Mouse (Mus musculus): ENCODE data around the gene Klk5. TPM values are rescaled to one million over a fixed set of nuclear protein-coding genes. Genes with fewer than 3 reads are reported as not detected.

Klk5 gene
- polyA plus RNA-seq, 1 experiment from 2014 or later: not detected

GRCm38 (mm10) chr7:43854642-43855380, 13.0 kb downstream of the Klk5 start:
- WGBS (ENCODE audit: missing documents): 84% methylated on average over 9 of the region's 9 CpGs
- Histone ChIP-seq H3K36me3 (ENCODE audit: inconsistent target) (no peaks in the 10 kb centered on the region), H3K79me2 (ENCODE audit: inconsistent target) (no peaks in the 10 kb centered on the region), H3K4me3 (ENCODE audit: inconsistent target) (no peak overlapping the region), H3K27ac (no peak overlapping the region)

GRCm38 (mm10) chr7:43855709-43856108, 13.9 kb downstream of the Klk5 start:
- Histone ChIP-seq H3K79me2 (ENCODE audit: inconsistent target) (no peaks in the 10 kb centered on the region), H3K27ac (no peak overlapping the region), H3K4me3 (ENCODE audit: inconsistent target) (no peak overlapping the region), H3K36me3 (ENCODE audit: inconsistent target) (no peaks in the 10 kb centered on the region)
- 79% methylated on average over 3 of the region's 3 CpGs for WGBS (ENCODE audit: missing documents)

GRCm38 (mm10) chr7:43856307-43856706, 14.5 kb downstream of the Klk5 start:
- H3K79me2 ChIP-seq (ENCODE audit: inconsistent target): no peaks in the 10 kb centered on the region
- H3K4me3 ChIP-seq (ENCODE audit: inconsistent target): no peak overlapping the region
- H3K27ac ChIP-seq: no peak overlapping the region
- H3K36me3 ChIP-seq (ENCODE audit: inconsistent target): no peaks in the 10 kb centered on the region
- WGBS (ENCODE audit: missing documents): 67% methylated on average over 7 of the region's 7 CpGs

- Histone ChIP-seq H3K36me3 (ENCODE audit: inconsistent target) (no peaks in the 10 kb centered on the region), H3K27ac (no peak overlapping the region), H3K79me2 (ENCODE audit: inconsistent target) (no peaks in the 10 kb centered on the region), H3K4me3 (ENCODE audit: inconsistent target) (no peak overlapping the region)
- 94% methylated on average over 12 of the region's 12 CpGs for WGBS (ENCODE audit: missing documents)
Observed at GRCm38 (mm10) chr7:43857501-43857900, 15.7 kb downstream of the Klk5 start.

- no peaks in the 10 kb centered on the region for H3K79me2 ChIP-seq (ENCODE audit: inconsistent target)
- no peak overlapping the region for H3K4me3 ChIP-seq (ENCODE audit: inconsistent target)
- H3K36me3 ChIP-seq (ENCODE audit: inconsistent target): no peaks in the 10 kb centered on the region
- 86% methylated on average over 8 of the region's 8 CpGs for WGBS (ENCODE audit: missing documents)
- no peak overlapping the region for H3K27ac ChIP-seq
Observed at GRCm38 (mm10) chr7:43860411-43860810, 18.6 kb downstream of the Klk5 start.

GRCm38 (mm10) chr7:43873237-43873636, 31.5 kb downstream of the Klk5 start:
- no peak overlapping the region for H3K4me3 ChIP-seq (ENCODE audit: inconsistent target)
- WGBS (ENCODE audit: missing documents): 15% methylated on average over 10 of the region's 10 CpGs
- H3K79me2 ChIP-seq (ENCODE audit: inconsistent target): no peaks in the 10 kb centered on the region

GRCm38 (mm10) chr7:43873674-43874073, 31.9 kb downstream of the Klk5 start:
- 74% methylated on average over 3 of the region's 3 CpGs for WGBS (ENCODE audit: missing documents)
- no peak overlapping the region for H3K27ac ChIP-seq

More at GRCm38 (mm10) chr7:43873237-43873636, 31.5 kb downstream of the Klk5 start:
- H3K27ac ChIP-seq: no peak overlapping the region
- H3K36me3 ChIP-seq (ENCODE audit: inconsistent target): no peaks in the 10 kb centered on the region

GRCm38 (mm10) chr7:43874868-43875375, 33.2 kb downstream of the Klk5 start:
- Histone ChIP-seq H3K79me2 (ENCODE audit: inconsistent target) (no peaks in the 10 kb centered on the region), H3K36me3 (ENCODE audit: inconsistent target) (no peaks in the 10 kb centered on the region), H3K27ac (no peak overlapping the region), H3K4me3 (ENCODE audit: inconsistent target) (no peak overlapping the region)
- 84% methylated on average over 6 of the region's 6 CpGs for whole genome bisulfite sequencing (ENCODE audit: missing documents)

More at GRCm38 (mm10) chr7:43873674-43874073, 31.9 kb downstream of the Klk5 start:
- Histone ChIP-seq H3K4me3 (ENCODE audit: inconsistent target) (no peak overlapping the region), H3K79me2 (ENCODE audit: inconsistent target) (no peaks in the 10 kb centered on the region), H3K36me3 (ENCODE audit: inconsistent target) (no peaks in the 10 kb centered on the region)

GRCm38 (mm10) chr7:43876444-43876843, 34.7 kb downstream of the Klk5 start:
- Histone ChIP-seq H3K79me2 (ENCODE audit: inconsistent target) (no peaks in the 10 kb centered on the region), H3K36me3 (ENCODE audit: inconsistent target) (no peaks in the 10 kb centered on the region), H3K4me3 (ENCODE audit: inconsistent target) (no peak overlapping the region), H3K27ac (no peak overlapping the region)
- 90% methylated on average over 4 of the region's 4 CpGs for WGBS (ENCODE audit: missing documents)

DNA sequence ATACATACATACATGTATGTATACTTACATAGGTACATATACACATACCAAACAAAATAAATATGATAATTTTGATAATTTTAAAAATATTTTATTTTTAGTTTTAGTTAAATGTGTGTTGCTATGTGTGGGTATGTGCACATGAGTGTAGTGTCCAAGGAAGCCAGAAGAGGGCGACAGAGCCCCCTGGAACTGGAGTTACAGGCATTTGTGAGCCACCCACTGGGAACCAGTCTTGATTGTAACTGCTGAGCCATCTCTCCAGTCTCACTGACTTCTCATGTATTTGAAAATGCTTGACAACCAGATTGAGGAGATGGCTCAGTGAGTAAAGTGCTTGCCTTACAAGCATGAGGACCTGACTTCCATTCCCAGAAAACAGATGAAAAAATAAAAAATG, 36.5 kb downstream of the Klk5 start:
- 25% methylated on average over 1 of the region's 1 CpGs for WGBS (ENCODE audit: missing documents)
- H3K79me2 ChIP-seq (ENCODE audit: inconsistent target): no peaks in the 10 kb centered on the region
- no peak overlapping the region for H3K27ac ChIP-seq
- H3K4me3 ChIP-seq (ENCODE audit: inconsistent target): no peak overlapping the region
- H3K36me3 ChIP-seq (ENCODE audit: inconsistent target): no peaks in the 10 kb centered on the region

GRCm38 (mm10) chr7:43880912-43881311, 39.1 kb downstream of the Klk5 start, which contains the start of gene Klk4:
TSS of gene Klk4 (plus strand) at chr7:43881160.
- Histone ChIP-seq H3K36me3 (ENCODE audit: inconsistent target) (no peaks in the 10 kb centered on the region), H3K27ac (no peak within 1 kb of the TSS), H3K79me2 (ENCODE audit: inconsistent target) (no peaks in the 10 kb centered on the region), H3K4me3 (ENCODE audit: inconsistent target) (no peak within 1 kb of the TSS)
- 12% methylated on average over 3 of the region's 3 CpGs for WGBS (ENCODE audit: missing documents)

- no peaks in the 10 kb centered on the region for H3K36me3 ChIP-seq (ENCODE audit: inconsistent target)
- no peak overlapping the region for H3K27ac ChIP-seq
- H3K79me2 ChIP-seq (ENCODE audit: inconsistent target): no peaks in the 10 kb centered on the region
- 45% methylated on average over 4 of the region's 4 CpGs for WGBS (ENCODE audit: missing documents)
- H3K4me3 ChIP-seq (ENCODE audit: inconsistent target): no peak overlapping the region
Observed at GRCm38 (mm10) chr7:43882346-43882745, 40.6 kb downstream of the Klk5 start.

DNA sequence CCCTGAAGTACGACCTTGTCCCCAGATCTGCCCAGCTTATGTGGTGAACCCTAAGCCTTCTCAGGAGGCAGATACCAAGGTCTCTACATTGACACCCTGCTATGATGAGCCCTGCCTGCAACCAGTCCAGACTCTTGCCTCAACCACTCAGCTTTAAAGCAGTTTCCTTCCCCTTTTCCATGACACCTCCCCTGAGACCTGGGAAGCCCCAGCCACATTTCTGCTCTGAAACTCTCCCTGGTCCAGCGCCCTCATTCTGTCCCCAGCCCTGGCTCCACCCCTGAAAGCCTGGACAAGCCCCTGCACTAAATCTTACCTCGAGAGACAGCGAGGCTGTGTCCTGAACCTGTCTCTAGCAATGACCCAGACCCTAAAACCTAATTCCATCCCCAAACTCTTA, 41.0 kb downstream of the Klk5 start:
- no peaks in the 10 kb centered on the region for H3K79me2 ChIP-seq (ENCODE audit: inconsistent target)
- no peaks in the 10 kb centered on the region for H3K36me3 ChIP-seq (ENCODE audit: inconsistent target)
- no peak overlapping the region for H3K4me3 ChIP-seq (ENCODE audit: inconsistent target)
- WGBS (ENCODE audit: missing documents): 16% methylated on average over 4 of the region's 4 CpGs
- H3K27ac ChIP-seq: no peak overlapping the region

DNA sequence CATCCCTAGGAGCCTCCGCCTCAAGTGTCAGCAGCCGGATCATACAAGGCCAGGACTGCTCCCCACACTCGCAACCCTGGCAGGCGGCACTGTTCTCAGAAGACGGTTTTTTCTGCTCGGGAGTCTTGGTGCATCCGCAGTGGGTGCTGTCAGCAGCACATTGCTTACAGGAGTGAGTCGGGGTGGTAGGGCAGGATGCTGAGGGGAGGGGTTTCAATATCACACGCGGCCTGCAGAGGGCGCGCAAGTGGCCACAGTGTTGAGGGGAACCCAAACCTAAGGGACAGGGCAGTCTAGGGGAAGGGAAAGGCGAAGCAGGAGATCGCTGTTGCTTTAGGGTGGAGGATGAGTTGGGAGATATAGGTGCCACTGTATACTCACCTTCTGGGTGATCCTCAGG, 41.8 kb downstream of the Klk5 start:
- 12% methylated on average over 14 of the region's 14 CpGs for WGBS (ENCODE audit: missing documents)
- H3K4me3 ChIP-seq (ENCODE audit: inconsistent target): no peak overlapping the region
- no peaks in the 10 kb centered on the region for H3K79me2 ChIP-seq (ENCODE audit: inconsistent target)
- no peak overlapping the region for H3K27ac ChIP-seq
- no peaks in the 10 kb centered on the region for H3K36me3 ChIP-seq (ENCODE audit: inconsistent target)

GRCm38 (mm10) chr7:43891365-43891764, 49.6 kb downstream of the Klk5 start:
- no peak overlapping the region for H3K27ac ChIP-seq
- no peaks in the 10 kb centered on the region for H3K36me3 ChIP-seq (ENCODE audit: inconsistent target)
- no peak overlapping the region for H3K4me3 ChIP-seq (ENCODE audit: inconsistent target)
- WGBS (ENCODE audit: missing documents): 65% methylated on average over 5 of the region's 5 CpGs
- no peaks in the 10 kb centered on the region for H3K79me2 ChIP-seq (ENCODE audit: inconsistent target)
